Mouse (Mus musculus) ES-Bruce4 (cell line): ENCODE measurements around the gene Hydin. TPM values are rescaled to one million over a fixed set of nuclear protein-coding genes. Genes with fewer than 3 reads are reported as not detected.

Experiments used
- H3K27ac ChIP-seq: 2 replicates; pipeline ENCODE4 v1.5.1; 2012; ENCODE audit warnings: low read length, inconsistent platforms; ENCODE audit not compliant: insufficient read depth
- H3K27me3 ChIP-seq: 2 replicates; pipeline ENCODE4 v1.6.1; 2012; ENCODE audit warnings: mild to moderate bottlenecking, low read length, inconsistent platforms; ENCODE audit not compliant: control insufficient read depth, poor library complexity, insufficient read depth, severe bottlenecking
- H3K36me3 ChIP-seq: 2 replicates; pipeline ENCODE4 v1.6.1; 2012; ENCODE audit warnings: inconsistent platforms, mild to moderate bottlenecking, low read length, moderate library complexity; ENCODE audit not compliant: control insufficient read depth, poor library complexity, insufficient read depth, severe bottlenecking
- H3K4me1 ChIP-seq: one replicate; pipeline ENCODE4 v1.8.1; 2011; ENCODE audit warnings: low read length; ENCODE audit not compliant: control insufficient read depth, insufficient read depth
- H3K4me3 ChIP-seq: 2 replicates; pipeline ENCODE4 v1.5.1; 2011; ENCODE audit warnings: low read depth, mild to moderate bottlenecking, low read length
- H3K9ac ChIP-seq: 2 replicates; pipeline ENCODE4 v1.6.1; 2012; ENCODE audit warnings: low read depth, mild to moderate bottlenecking, inconsistent platforms; ENCODE audit not compliant: poor library complexity, severe bottlenecking
- H3K9me3 ChIP-seq: replicated peaks from 2 replicates; pipeline ENCODE4 v1.6.1; 2012; ENCODE audit warnings: mild to moderate bottlenecking, low read length, inconsistent platforms; ENCODE audit not compliant: control insufficient read depth, poor library complexity, insufficient read depth, severe bottlenecking
- CTCF ChIP-seq: IDR thresholded peaks from one replicate; pipeline ENCODE4 v1.8.1; 2011; ENCODE audit warnings: low read depth, low read length
- EP300 ChIP-seq: IDR thresholded peaks from 2 replicates; pipeline ENCODE4 v1.6.1; 2011; ENCODE audit warnings: low read depth, low read length; ENCODE audit not compliant: insufficient read depth
- POLR2A ChIP-seq: IDR thresholded peaks from one replicate; pipeline ENCODE4 v1.8.1; 2011; ENCODE audit warnings: low read length; ENCODE audit not compliant: insufficient read depth
- polyA plus RNA-seq: library from polyadenylated mRNA; stranded (reverse); fragments of >200 nt; gene quantifications from 2 replicates; pipeline ENCODE4 v1.2.4, GENCODE M21; 2011; ENCODE audit warnings: low read depth; ENCODE audit not compliant: missing spikeins, insufficient read depth, insufficient read length

The Hydin gene
- polyA plus RNA-seq, 1 experiment: 0.19 TPM

DNA sequence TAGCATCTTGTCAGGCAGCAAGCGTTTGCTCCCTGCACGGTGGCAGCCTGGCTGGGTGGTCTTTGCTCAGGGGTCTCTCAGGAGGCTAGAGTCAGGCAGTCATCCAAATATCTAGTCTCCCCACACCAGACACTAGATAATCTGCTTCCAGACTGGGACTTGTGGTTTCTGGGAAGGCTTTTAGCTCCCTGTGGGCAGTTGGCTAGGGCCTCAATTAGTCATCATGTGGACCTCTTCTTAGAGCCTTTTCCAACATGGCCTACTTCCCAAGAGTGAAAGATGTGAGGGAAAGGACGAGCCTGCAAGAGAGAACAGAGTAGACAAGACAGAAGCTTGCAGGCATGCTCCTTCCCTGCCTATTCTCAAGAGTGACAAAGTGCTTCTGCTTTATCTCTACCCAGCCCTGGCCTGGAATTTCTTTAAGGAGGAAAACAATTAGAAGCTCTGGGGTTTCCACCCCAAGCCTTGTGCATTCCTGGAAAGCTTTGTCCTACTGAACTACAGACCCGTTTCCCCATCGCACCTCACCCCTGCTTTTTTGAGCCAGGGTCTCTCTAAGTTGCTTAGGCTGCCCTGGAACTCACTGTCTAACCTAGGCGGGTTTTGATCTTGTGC, 338.7 kb downstream of the Hydin start:
- no peaks in the 10 kb centered on the region for H3K36me3 ChIP-seq
- peak overlapping the region; percentile 78 for H3K27ac ChIP-seq
- no peaks in the 10 kb centered on the region for H3K4me1 ChIP-seq
- H3K9ac ChIP-seq: no peak overlapping the region
- H3K4me3 ChIP-seq: no peak overlapping the region
- no peaks in the 10 kb centered on the region for H3K9me3 ChIP-seq
- H3K27me3 ChIP-seq: no peaks in the 10 kb centered on the region
- TF ChIP-seq CTCF: no peak
- no peak for TF ChIP-seq EP300
- TF ChIP-seq POLR2A: no peak

DNA sequence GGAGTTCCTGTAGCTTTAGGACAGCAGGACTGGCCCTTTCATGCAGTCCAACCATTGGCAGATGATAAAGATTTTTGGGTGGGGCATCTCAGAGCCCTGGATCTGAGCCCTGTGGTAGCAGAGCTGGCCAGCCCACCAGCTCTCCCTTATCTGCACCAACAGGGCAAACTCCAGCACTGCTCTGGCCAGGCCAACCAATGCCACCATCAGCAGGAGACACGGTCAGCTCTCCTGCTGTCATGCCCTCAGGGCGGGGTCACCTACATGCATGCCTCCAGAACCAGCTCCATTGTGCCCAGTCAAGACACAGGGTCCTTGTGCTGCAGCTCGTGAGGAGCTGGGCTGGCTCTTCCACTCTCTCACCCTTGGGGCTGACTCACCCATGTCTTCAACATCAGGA, 349.0 kb downstream of the Hydin start:
- H3K27me3 ChIP-seq: no peaks in the 10 kb centered on the region
- no peaks in the 10 kb centered on the region for H3K9me3 ChIP-seq
- no peaks in the 10 kb centered on the region for H3K4me1 ChIP-seq
- H3K9ac ChIP-seq: no peak overlapping the region
- TF ChIP-seq EP300 (no peak), POLR2A (no peak), CTCF (no peak)
- H3K4me3 ChIP-seq: no peak overlapping the region
- no peak overlapping the region for H3K27ac ChIP-seq
- H3K36me3 ChIP-seq: peaks cover 4% of the 10 kb centered on the region; the same call in 1 of the 2 replicates

DNA sequence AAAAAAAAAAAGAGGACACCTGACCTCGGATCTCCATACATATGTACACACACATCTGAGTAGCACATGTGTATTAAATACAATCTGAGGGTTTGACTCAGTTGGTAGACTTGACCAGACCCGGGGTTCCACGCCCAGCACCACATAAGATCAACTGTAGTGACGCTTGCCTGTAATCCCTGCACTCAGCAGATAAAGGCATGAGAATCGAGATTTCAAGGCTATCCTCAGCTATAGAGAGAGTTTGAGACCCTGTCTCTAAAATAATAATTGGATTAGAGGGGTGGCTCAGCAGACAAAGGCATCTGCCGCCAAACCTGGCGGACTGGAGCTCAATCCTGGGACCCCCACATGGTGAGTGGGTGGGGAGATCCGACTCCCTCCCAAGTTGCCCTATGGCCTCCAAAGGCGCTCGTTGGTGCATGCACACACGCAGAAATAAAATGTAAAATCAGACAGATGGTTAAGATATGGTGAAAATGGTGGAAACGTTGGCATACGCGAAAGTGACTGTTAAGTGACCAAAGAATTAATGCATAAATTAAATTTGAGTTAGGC, 351.1 kb downstream of the Hydin start:
- TF ChIP-seq EP300 (no peak), POLR2A (no peak), CTCF (no peak)
- Histone ChIP-seq H3K4me1 (no peaks in the 10 kb centered on the region), H3K36me3 (peaks cover 9% of the 10 kb centered on the region), H3K4me3 (peak overlapping the region; percentile 45), H3K27me3 (no peaks in the 10 kb centered on the region), H3K9me3 (no peaks in the 10 kb centered on the region), H3K9ac (peak overlapping the region; percentile 65), H3K27ac (no peak overlapping the region)

- Histone ChIP-seq H3K27me3 (no peaks in the 10 kb centered on the region), H3K4me3 (peak within 1 kb of the TSS; percentile 82), H3K36me3 (peaks cover 9% of the 10 kb centered on the region), H3K9ac (peak within 1 kb of the TSS; percentile 83), H3K4me1 (no peaks in the 10 kb centered on the region), H3K27ac (no peak within 1 kb of the TSS), H3K9me3 (no peaks in the 10 kb centered on the region)
- TF ChIP-seq EP300 (no peak), CTCF (no peak), POLR2A (peak; percentile 95)
These were observed 351.8 kb downstream of the Hydin start, which contains the start of gene Vac14 for GRCm38 (mm10) chr8:110618391-110619207. Gene Vac14 (plus strand): TSS chr8:110618585.

- peak overlapping the region; percentile 83 for H3K9ac ChIP-seq
- H3K27me3 ChIP-seq: no peaks in the 10 kb centered on the region
- TF ChIP-seq POLR2A (no peak), EP300 (no peak), CTCF (no peak)
- no peaks in the 10 kb centered on the region for H3K9me3 ChIP-seq
- H3K4me3 ChIP-seq: peak overlapping the region; percentile 82
- no peak overlapping the region for H3K27ac ChIP-seq
- H3K36me3 ChIP-seq: peaks cover 9% of the 10 kb centered on the region
- no peaks in the 10 kb centered on the region for H3K4me1 ChIP-seq
These were observed 352.4 kb downstream of the Hydin start for GRCm38 (mm10) chr8:110619208-110619574.
